Mouse (Mus musculus) intestine, embryonic 14.5 days (tissue): Measurements from ENCODE around the gene Sertad3. TPM values are rescaled to one million over a fixed set of nuclear protein-coding genes. Genes with fewer than 3 reads are reported as not detected.

ENCODE experiments used
- ATAC-seq: fragments of 200-750 bp; cut with Nextera tagmentation; replicated peaks from 2 replicates; pipeline ENCODE4 v1.8.0; 2017; ENCODE audit warnings: low read depth, moderate number of reproducible peaks, moderate TSS enrichment, moderate library complexity; ENCODE audit not compliant: low FRiP score, low TSS enrichment
- DNase-seq: peaks from one replicate; pipeline ENCODE4 v3.0.0-alpha.2; 2018; ENCODE audit warnings: low spot score
- H3K27ac ChIP-seq: fragments of 300-500 bp; sonication (generic); 2 replicates; pipeline ENCODE4 v1.5.1; 2014; ENCODE audit warnings: low read depth, mild to moderate bottlenecking, control low read depth
- H3K27me3 ChIP-seq: fragments of 300-500 bp; sonication (generic); replicated peaks from 2 replicates; pipeline ENCODE4 v1.6.1; 2014; ENCODE audit warnings: low read length, control low read depth; ENCODE audit not compliant: control insufficient read depth, insufficient read depth
- H3K36me3 ChIP-seq: fragments of 300-500 bp; sonication (generic); 2 replicates; pipeline ENCODE4 v1.6.1; 2014; ENCODE audit warnings: low read length, control low read depth; ENCODE audit not compliant: control insufficient read depth, insufficient read depth
- H3K4me1 ChIP-seq: fragments of 300-500 bp; sonication (generic); replicated peaks from 2 replicates; pipeline ENCODE4 v1.6.1; 2014; ENCODE audit warnings: low read length, control low read depth, mixed read lengths; ENCODE audit not compliant: control insufficient read depth, insufficient read depth
- H3K4me2 ChIP-seq: fragments of 300-500 bp; sonication (generic); 2 replicates; pipeline ENCODE4 v1.6.1; 2014; ENCODE audit warnings: low read length
- H3K4me3 ChIP-seq: fragments of 300-500 bp; sonication (generic); 2 replicates; pipeline ENCODE4 v1.5.1; 2014; ENCODE audit warnings: low read depth, low read length, control low read depth, mixed read lengths
- H3K9ac ChIP-seq: fragments of 300-500 bp; sonication (generic); 2 replicates; pipeline ENCODE4 v1.6.1; 2014; ENCODE audit warnings: mild to moderate bottlenecking, low read length
- H3K9me3 ChIP-seq: fragments of 300-500 bp; sonication (generic); 2 replicates; pipeline ENCODE4 v1.6.1; 2016; ENCODE audit warnings: low read length, control low read depth; ENCODE audit not compliant: control insufficient read depth
- WGBS: fragments of 180-500 bp; shearing (Covaris S2); extraction: QIAGEN DNeasy Blood & Tissue Kit; methylation state at CpG from one replicate; pipeline ENCODE4 v1.1.7; 2014; 5-methylcytosine and 5-hydroxymethylcytosine counted together
- polyA plus RNA-seq: library from polyadenylated mRNA; unstranded; fragments of >200 nt; fragmentation: Nextera tagmentation; extraction: Ambion mirVana; gene quantifications from 2 replicates; pipeline ENCODE4 v1.2.1, GENCODE M21; 2014

Sertad3 gene
- polyA plus RNA-seq, 1 experiment from 2014 or later, result 25.2 TPM

- Histone ChIP-seq H3K4me1 (peaks cover 17% of the 10 kb centered on the region), H3K9me3 (no peaks in the 10 kb centered on the region), H3K9ac (no peak overlapping the region), H3K36me3 (no peaks in the 10 kb centered on the region), H3K27ac (no peak overlapping the region), H3K4me3 (no peak overlapping the region), H3K27me3 (no peaks in the 10 kb centered on the region), H3K4me2 (no peak overlapping the region)
- DNase-seq (no peak), ATAC-seq (no peak)
- 89% methylated on average over 4 of the region's 4 CpGs for WGBS
These were observed 10.3 kb downstream of the Sertad3 start for GRCm38 (mm10) chr7:27483860-27484259.

DNA sequence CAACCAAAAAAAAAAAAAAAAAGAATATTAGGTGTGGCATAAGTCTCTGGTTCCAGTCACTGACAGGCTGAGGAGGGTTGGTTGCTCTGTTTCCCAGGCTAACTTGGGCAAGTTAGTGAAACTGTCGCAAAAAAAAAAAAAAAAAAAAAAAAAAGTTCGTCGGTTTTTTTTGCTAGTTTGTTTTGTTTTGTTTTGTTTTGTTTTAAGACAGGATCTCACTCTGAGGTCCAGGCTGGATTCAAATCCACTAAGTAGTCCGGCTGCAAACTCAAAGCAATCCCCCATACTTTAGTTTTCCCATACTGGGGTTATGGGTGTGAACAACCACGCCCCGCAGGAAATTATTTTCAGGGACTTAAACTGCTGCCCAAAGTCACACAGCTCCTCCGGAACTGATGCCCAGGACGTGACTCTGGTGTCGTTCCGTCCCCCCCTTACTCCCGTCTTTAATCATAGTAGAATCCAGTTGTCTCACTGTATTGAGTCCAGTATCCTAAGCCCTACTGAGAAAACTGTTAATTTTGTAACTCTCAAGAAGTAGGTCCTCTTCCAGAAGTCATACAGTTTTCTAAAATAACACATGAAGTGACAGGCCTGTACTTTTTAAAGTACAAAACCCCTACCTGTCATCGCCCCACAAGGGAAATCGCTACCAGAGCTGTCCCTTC, 12.7 kb downstream of the Sertad3 start:
- no peak for DNase-seq
- peak overlapping the region; percentile 93; the same call in 1 of the 2 replicates for H3K27ac ChIP-seq
- 2% methylated on average over 13 of the region's 13 CpGs for WGBS

DNA sequence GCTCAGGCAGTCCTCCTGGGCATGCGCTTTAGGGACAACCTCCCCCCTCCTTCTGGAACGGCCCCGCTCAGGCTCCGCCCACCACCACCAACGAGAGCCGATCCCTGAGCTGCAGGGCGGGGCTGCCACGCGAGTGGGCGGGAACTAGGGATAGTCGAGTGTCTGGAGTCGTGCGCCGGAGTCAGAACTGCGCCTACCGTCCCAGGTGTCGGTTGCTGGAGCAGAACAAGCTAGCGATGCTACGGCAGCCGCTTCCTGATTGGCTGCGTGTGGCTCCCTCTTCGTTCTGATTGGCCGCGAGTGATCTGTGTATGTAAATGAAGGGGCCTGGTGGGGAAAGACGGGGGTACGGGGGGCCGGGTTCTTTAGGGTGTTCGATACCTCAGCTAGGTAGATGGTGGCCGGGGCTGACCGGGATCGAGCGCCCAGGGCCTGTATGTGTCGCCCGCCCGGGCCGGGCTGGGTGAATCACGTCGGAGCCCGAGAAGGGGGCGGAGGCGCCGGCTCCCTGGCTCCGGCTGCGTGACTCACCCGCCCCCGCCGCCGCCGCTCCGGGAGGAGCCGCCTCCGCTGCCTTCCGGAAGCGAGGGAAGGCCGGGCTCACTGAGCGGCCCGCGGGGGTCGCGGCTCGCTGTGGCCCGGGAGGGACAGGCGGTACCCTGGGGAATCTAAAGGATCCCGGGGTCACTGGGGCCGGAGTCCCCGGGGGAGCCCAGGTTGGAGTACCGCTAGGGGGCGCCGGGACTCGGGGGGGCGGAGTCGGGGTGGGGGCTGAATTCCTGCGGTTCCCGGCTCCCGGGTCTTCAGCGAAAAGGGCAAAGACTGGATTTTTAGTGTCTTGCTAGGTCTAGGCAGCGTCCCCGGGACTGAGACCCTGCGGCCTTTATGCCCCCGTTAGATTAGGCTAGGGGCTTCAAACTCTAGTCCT, 13.5 kb downstream of the Sertad3 start, which contains the start of gene Sertad1:
Gene Sertad1, plus strand, starts transcription at position 141 of the 928 bp plus-strand sequence.
- Histone ChIP-seq H3K9ac (peak within 1 kb of the TSS; percentile 85), H3K4me2 (peak within 1 kb of the TSS; percentile 88), H3K27me3 (no peaks in the 10 kb centered on the region), H3K27ac (peak within 1 kb of the TSS; percentile 93), H3K9me3 (no peaks in the 10 kb centered on the region), H3K36me3 (peaks cover 9% of the 10 kb centered on the region), H3K4me1 (peaks cover 19% of the 10 kb centered on the region), H3K4me3 (peak within 1 kb of the TSS; percentile 65)
- WGBS, result under 1% methylated on average over 67 of the region's 80 CpGs
- peak; percentile 94 for ATAC-seq
- peak; percentile 98 for DNase-seq

More for the DNA sequence above, 12.7 kb downstream of the Sertad3 start:
- Histone ChIP-seq H3K9ac (peak overlapping the region; percentile 45), H3K36me3 (peaks cover 9% of the 10 kb centered on the region), H3K4me3 (peak overlapping the region; percentile 65), H3K27me3 (no peaks in the 10 kb centered on the region), H3K4me1 (peaks cover 21% of the 10 kb centered on the region), H3K9me3 (no peaks in the 10 kb centered on the region), H3K4me2 (peak overlapping the region; percentile 88)
- ATAC-seq, result peak; percentile 1; the same call in 1 of the 2 replicates

DNA sequence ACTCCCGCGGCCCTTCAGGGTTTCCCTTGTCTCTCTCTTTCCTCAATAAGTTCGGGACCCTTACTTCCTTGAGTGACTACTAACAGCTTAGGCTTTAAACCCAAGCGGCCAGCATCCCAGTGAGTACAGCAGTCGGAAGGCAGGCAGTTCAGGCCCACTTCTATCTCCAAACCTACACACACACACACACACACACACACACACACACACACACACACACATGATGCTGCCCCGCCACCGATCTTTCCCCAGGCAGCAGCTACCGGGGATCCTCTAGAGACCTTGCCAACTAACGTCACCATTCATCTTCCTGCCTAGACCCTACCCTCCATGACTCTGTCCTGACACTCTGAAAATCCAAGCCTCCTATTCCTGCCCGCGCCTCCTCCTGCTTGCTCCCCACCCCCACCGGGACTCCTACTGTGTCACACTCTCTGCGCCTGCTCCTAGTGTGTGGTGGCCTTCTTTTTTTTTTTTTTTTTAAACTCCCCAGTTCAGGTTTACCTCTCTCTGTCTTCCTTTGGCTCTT, 14.2 kb downstream of the Sertad3 start:
- Histone ChIP-seq H3K4me1 (peaks cover 19% of the 10 kb centered on the region), H3K4me3 (peak overlapping the region; percentile 65), H3K9ac (peak overlapping the region; percentile 85), H3K27ac (peak overlapping the region; percentile 93), H3K9me3 (no peaks in the 10 kb centered on the region), H3K4me2 (peak overlapping the region; percentile 88), H3K27me3 (no peaks in the 10 kb centered on the region), H3K36me3 (peaks cover 9% of the 10 kb centered on the region)
- no peak for DNase-seq
- ATAC-seq, result no peak
- 1% methylated on average over 13 of the region's 13 CpGs for WGBS

DNA sequence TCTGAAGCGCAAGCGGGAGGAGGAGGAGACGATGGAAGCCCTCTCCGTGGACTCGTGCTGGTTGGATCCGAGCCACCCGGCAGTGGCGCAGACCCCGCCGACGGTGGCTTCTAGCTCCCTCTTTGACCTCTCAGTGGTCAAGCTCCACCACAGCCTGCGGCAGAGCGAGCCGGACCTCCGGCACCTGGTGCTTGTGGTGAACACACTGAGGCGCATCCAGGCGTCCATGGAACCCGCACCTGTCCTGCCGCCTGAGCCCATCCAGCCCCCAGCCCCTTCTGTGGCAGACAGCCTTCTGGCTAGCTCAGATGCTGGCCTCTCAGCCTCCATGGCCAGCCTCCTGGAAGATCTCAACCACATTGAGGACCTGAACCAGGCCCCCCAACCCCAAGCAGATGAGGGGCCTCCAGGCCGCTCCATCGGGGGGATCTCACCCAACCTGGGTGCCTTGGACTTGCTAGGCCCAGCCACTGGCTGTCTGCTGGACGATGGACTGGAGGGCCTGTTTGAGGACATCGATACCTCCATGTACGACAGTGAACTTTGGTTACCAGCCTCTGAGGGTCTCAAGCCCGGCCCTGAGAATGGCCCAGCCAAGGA, 15.8 kb downstream of the Sertad3 start:
- no peaks in the 10 kb centered on the region for H3K9me3 ChIP-seq
- no peak overlapping the region for H3K4me2 ChIP-seq
- ATAC-seq (no peak), DNase-seq (no peak)
- H3K9ac ChIP-seq, result no peak overlapping the region
- no peaks in the 10 kb centered on the region for H3K27me3 ChIP-seq
- 92% methylated on average over 25 of the region's 25 CpGs for WGBS
- H3K4me3 ChIP-seq, result no peak overlapping the region
- peak overlapping the region; percentile 94; the same call in 1 of the 2 replicates for H3K27ac ChIP-seq
- H3K36me3 ChIP-seq, result peaks cover 9% of the 10 kb centered on the region
- H3K4me1 ChIP-seq, result peaks cover 19% of the 10 kb centered on the region

GRCm38 (mm10) chr7:27490227-27490542, 16.6 kb downstream of the Sertad3 start:
- 28% methylated on average over 4 of the region's 4 CpGs for WGBS
- DNase-seq (no peak), ATAC-seq (no peak)
- Histone ChIP-seq H3K36me3 (peaks cover 9% of the 10 kb centered on the region), H3K4me3 (peak overlapping the region; percentile 31), H3K4me1 (peaks cover 19% of the 10 kb centered on the region), H3K27ac (peak overlapping the region; percentile 94), H3K9ac (peak overlapping the region; percentile 51), H3K9me3 (no peaks in the 10 kb centered on the region), H3K4me2 (peak overlapping the region; percentile 55), H3K27me3 (no peaks in the 10 kb centered on the region)

DNA sequence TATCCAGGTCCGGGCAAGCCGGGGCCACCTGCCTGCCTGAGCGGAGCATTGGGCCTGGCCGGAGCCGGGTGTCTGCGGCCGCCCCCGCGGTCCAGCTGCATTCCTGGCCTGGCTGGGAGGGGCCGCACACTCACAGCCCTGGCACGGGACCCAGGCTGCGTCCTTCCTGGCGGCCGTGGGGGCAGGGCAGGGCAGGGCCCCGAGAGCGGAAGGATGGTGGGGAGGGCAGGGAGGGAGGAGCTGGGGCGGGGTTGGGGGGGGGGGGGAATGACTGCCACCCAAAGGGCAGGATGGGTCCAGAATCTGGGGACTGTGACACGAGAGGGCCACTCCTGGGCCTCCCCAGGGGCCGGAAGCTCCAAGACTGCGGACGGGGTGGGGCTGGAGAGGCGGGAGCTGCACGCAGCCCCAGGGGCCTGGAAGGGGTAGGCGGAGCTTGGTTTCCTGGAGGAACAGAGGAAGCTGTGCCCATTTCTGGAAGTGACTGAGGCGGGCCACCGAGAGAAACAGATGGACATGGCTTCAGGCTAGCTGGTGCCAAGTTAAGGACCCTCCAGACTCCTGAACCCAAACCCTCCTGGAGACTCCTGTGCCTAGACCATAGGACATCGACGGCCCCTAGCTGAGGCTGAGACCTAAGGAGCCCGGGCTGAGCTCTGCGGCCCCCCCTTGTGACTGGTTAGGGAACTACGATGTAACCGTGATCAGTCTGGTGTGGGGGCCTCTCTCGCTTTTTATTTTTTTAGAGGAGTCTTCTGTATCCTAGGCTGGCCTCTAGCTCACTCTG, 17.2 kb downstream of the Sertad3 start:
- H3K36me3 ChIP-seq, result peaks cover 9% of the 10 kb centered on the region
- H3K4me2 ChIP-seq, result peak overlapping the region; percentile 55
- H3K9me3 ChIP-seq, result no peaks in the 10 kb centered on the region
- DNase-seq (peak; percentile 94), ATAC-seq (peak; percentile 81)
- H3K4me1 ChIP-seq, result peaks cover 19% of the 10 kb centered on the region
- H3K9ac ChIP-seq, result peak overlapping the region; percentile 51
- peak overlapping the region; percentile 31 for H3K4me3 ChIP-seq
- H3K27ac ChIP-seq, result peak overlapping the region; percentile 94
- WGBS, result under 1% methylated on average over 33 of the region's 33 CpGs
- H3K27me3 ChIP-seq, result no peaks in the 10 kb centered on the region

GRCm38 (mm10) chr7:27491856-27492255, 18.3 kb downstream of the Sertad3 start:
- no peak for DNase-seq
- ATAC-seq, result no peak
- Histone ChIP-seq H3K27me3 (no peaks in the 10 kb centered on the region), H3K9ac (no peak overlapping the region), H3K9me3 (no peaks in the 10 kb centered on the region), H3K4me1 (peaks cover 15% of the 10 kb centered on the region), H3K27ac (peak overlapping the region; percentile 94; the same call in 1 of the 2 replicates), H3K36me3 (peaks cover 9% of the 10 kb centered on the region), H3K4me2 (no peak overlapping the region), H3K4me3 (no peak overlapping the region)
- 69% methylated on average over 7 of the region's 7 CpGs for WGBS
